Mouse (Mus musculus): ENCODE data around the gene Trp53bp1.

The Trp53bp1 gene

DNA sequence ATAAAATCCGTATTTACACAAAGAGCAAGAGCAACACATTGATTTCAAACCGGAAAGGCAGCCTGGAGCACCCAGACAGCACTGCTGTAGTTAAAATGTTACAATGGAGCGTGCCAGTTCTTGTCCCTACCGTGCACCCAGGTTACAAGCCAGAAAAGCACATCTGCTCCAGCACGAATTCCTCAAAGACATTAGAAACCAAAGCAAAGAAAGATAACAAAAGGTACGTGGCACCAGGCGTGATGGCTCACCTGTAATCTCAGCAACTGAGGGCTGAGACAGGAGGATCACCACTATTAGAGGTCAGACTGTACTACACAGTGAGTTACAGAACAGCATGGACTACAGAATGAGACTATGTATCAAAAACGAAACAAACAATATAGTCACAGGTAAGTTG, 2.8 kb downstream of the Trp53bp1 start:
- intact Hi-C loops (cut with DNase I), result no loop called here

DNA sequence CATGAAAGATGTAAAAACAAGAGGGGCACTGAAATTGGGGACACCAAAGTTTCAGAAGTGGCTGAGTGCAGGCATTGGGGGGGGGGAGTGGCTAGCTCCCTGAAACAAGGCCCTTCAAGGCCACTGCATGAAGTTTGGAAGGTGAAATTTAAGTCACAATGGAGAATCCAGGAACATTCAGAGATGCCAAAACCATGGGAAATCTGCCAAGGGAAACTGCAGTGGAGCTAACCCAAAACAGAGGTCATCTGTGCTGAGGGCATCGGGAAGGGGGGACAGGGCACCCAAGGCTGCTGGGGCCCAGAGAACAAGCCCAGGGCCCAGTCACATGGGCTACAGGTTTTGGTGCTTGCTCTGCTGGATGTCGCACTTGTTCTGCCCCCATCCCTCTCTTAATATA, 21.4 kb downstream of the Trp53bp1 start:
- intact Hi-C loops (cut with DNase I), result no loop called here

DNA sequence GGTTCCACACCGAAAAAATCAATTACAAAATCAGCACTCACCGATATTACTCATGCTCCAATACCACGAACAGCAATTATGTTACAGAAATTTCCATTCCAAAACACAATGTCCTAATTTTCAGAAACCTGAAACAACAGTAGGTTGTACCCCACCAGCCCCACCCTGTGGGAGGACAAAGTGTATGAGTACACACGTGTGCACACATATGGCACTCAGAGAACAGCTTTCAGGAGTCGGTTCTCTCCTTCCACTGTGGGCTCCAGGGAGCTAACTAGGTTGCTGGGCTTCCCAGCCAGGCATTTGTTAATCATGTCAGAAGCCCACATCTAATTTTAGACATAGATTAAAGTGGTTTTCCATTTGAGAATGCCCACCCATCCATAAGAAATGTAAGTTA, 27.1 kb downstream of the Trp53bp1 start:
- intact Hi-C loops (cut with DNase I), result no loop called here

DNA sequence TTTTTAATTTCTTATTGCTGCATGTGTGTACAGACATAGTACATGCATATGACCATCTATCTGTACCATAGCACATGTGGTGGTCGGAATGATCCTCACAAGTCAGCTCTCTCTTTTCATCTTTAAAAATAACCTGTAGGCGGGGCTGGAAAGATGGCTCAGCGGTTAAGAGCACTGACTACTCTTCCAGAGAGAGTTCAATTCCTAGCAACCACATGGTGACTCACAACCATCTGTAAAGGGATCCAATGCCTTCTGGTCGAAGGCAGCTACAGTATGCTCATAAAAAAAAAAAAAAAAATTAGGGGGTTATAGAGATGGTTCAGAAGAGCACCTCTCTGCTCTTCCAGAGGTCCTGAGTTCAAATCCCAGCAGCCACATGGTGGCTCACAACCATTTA, 31.8 kb downstream of the Trp53bp1 start:
- intact Hi-C loops (cut with DNase I), result no loop called here

DNA sequence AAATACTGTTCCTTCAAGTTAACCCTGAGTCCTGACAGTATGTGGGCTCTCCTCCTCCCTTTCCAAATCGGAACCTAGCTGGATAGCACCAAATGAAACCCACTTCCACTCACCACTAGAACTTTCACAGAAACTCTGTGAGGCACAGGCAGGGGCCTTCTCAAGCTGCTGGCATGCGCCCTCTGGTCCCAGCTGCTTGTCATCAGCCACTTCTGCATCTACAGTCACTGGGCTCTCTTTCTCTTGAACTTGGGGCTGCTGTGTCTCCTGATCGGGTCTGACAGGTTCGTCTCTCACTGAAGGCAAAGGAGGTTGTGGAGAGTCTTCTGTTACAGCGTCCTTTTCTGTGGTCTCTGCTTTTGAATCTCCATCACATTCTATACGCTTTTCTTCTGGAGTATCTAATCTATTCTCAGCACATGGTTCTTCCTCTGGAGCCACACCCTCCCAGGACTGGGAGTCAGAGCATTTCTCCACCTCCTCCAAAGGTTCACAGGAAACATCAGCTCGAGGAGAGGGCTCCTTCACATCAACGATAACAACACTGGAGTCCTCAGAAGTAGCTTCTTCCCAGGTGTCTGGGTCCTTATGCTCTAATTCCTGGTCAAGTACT, 35.6 kb downstream of the Trp53bp1 start:
- intact Hi-C loops (cut with DNase I), result no loop called here

DNA sequence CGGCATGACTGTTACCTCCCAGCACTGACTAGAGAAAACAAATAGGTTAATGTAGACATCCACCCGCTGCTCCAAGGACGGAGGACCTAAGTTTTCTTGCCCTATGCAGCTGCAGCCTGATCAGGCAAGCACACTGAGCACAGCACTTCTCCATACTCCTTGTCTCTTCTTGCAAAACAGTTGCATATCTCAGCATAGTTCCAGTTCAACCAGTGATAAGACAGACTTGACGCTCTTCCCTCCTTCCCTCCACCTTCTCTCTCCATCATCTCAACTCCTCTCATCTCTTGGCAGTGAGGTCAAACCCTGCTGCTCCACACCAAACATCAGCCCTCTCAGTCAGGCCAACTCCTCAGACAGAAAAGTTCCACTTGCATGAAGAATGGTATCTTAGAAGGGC, 43.1 kb downstream of the Trp53bp1 start:
- intact Hi-C loops (cut with DNase I), result loop anchor here (10.0 kb wide), 1 partner anchor 127 kb away; the partner anchor contains the start of genes Ckmt1 and Ppip5k1

DNA sequence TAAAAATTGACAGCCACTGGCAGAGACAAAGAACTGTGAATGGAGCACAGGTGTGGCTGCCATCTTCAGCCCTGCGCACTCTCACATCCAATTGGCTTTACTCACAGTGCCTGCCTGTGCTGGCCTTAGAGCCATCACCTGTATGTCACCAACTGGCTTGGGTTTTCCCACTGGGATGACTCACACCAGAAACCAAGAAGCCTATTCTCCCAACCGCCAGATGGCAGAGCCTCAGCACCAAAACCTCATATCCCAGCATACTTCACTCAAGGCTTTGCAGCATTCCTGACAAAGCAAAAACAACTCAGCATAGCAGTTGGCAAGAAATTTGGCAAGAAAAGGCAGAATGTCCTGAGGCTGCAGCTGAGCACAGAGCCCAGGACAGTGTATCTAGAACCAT, 48.2 kb downstream of the Trp53bp1 start:
- intact Hi-C loops (cut with DNase I), result loop anchor here (5.0 to 10.0 kb wide), 2 partner anchors 69 to 132 kb away; partner anchors contain the start of genes Ckmt1 and Ppip5k1

DNA sequence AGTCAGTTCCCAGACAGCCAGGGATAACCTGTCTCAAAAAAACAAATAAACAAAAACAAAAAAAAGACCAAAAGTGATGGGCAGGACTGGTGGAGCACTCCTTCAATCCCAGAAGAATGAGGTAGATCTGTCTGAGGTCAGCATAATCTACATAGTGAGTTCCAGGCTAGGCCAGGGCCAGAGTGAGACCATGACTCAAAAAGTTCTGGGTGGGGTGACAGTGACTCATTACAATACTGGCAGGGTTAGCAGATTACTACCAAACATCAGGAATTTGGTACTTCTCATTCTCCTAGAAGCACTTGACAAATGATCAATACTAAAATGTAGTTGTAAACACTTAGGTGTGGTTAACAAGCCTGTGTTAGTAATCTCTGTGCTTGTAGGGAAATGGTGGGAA, 51.2 kb downstream of the Trp53bp1 start:
- intact Hi-C loops (cut with DNase I), result loop anchor here (5.0 to 10.0 kb wide), 3 partner anchors 72 to 175 kb away; partner anchors contain the start of genes Ckmt1 and Ppip5k1

DNA sequence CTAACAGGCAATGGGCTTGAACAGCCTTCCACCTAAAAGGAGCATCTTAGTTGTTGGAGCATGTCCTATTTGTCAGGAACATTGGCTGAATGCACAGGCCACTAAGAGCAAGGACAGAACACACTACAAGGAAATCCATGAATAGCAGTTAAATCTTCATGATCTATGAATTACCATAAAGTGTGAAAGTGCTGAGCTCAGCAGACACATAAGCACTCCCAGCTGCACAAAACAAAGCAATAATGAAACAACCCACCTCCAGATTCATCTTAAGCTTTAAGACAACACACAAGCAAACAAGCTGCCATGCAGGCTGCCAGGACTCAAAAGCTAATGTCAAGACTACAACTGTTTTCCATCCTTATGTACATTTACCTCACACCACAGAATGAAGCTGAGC, 52.0 kb downstream of the Trp53bp1 start:
- intact Hi-C loops (cut with DNase I), result loop anchor here (10.0 kb wide), 1 partner anchor 176 kb away; no protein-coding TSS in a partner anchor

DNA sequence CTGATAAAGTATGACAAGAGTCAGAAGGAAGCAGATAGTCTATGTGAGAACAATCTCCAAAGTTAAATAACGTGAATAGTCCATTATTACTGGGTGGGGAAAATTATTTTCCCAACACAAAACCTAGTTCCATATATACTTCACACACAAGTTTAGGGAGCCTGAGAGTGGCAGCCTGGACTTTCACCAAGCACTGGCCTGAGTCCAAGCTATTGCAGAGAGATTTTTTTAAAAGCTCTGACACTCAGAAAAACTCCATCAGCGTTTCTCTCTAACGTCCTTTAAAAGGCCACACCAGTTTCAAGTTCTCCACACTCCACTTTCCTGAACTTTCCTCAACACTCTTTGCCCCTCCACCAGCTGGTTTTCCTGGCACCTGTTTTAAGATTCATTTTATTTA, 56.7 kb downstream of the Trp53bp1 start:
- intact Hi-C loops (cut with DNase I), result loop anchor here (10.0 kb wide), 1 partner anchor 180 kb away; no protein-coding TSS in a partner anchor

DNA sequence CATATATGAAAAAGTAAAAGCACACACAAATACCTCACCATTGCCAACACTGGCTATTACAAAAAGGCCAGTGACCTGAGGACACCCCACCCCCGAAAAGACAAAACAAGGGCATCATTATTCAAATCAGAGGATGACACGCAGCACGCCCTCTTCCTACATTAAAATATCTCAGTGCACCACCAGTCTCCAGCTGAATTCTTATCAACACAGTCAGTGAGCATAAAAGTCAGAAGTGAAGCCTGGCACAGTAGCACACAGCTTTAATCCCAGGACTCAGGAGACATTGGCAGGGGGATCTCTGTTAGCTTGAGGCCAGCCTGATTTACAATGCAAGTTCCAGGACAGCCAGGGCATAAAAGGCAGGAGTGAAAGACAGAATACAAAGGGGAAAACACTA, 64.7 kb downstream of the Trp53bp1 start:
- intact Hi-C loops (cut with DNase I), result no loop called here

DNA sequence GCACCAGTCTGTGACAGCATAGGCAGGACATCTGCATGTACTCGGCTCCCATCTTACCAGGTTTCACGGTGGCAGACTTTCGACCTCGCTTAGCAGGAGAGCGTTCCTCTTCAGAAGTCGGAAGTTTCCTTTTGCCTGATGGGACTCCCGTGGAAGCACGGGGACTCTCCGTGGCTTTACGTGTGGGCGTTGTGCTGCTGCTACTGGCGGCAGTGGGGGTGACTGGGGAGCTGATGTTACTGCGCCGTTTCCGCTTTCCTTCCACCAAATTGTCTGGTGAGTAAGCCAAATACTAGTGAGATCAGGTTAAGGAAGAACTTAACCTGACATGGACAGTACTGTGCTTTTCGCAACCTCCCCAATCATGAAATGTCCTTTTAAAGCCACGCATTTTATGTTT, 66.9 kb downstream of the Trp53bp1 start:
- intact Hi-C loops (cut with DNase I), result no loop called here

DNA sequence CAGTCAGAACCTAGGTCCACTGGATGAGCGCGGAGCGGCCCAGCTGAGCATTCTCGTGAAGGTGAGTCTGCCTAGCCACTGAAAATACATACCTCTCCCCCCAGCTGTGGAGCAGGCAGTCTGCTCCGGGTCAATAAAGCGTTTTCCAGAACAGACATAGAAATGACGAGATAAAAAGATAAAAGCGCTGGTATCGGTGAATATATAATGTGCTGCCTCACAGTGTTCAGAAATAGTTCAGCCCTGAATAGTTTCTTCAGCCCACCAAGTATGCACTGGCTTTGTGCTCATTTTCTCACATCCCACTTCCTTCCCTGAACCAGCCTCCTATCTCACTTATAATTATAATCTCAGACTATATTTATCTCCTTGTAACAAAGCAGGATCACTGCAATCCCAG, 75.7 kb downstream of the Trp53bp1 start:
- intact Hi-C loops (cut with DNase I), result no loop called here

DNA sequence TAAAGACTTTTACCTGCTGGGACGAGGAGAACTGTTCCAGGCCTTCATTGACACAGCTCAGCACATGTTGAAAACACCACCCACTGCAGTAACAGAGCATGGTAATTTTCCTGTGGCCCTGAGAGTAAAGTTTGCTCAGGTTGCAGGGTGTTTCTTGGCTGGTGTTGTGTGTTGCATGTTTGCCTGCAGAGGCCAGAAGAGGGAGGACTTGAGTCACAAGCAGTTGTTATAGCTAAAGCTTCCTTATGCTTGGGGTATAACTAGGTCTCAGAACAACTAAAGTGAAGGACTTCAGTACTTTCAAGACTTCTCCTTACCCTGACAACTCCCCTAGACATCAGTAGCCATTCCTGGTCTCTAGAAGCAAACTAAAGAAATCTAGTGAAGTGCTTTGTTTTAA, 82.7 kb downstream of the Trp53bp1 start:
- intact Hi-C loops (cut with DNase I), result no loop called here

DNA sequence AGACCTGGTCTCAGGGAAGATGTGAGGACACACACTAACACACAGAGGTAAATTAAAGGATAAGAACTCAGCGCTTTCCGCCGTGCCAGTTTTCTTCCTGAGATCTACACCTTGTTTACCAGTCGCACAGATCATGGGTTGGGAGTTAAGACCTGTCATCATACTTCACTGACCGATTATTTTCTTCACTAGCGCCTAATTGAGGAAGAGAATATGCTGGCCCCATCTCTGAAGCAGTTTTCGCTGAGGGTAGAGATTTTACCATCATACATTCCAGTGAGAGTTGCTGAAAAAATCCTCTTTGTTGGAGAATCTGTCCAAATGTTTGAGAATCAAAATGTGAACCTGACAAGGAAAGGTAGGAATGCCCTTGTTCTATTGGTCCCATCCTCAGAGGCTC, 87.1 kb downstream of the Trp53bp1 start:
- intact Hi-C loops (cut with DNase I), result no loop called here

DNA sequence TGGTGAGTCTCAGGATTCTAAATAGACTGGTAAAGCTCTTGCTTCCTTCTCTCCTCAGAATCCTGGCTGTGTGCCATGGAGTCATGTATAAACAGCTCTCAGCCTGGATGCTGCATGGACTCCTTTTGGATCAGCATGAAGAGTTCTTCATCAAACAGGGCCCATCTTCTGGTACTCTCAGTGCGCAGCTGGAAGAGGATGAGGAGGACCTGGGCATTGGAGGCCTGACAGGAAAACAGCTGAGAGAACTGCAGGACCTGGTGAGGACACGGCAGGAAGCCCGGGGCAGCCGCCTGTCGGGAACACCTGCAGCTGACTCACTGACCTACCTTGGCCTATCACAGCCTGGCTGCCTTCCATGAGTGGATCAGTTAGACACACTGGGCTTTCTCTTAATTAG, 87.8 kb downstream of the Trp53bp1 start:
- intact Hi-C loops (cut with DNase I), result no loop called here

DNA sequence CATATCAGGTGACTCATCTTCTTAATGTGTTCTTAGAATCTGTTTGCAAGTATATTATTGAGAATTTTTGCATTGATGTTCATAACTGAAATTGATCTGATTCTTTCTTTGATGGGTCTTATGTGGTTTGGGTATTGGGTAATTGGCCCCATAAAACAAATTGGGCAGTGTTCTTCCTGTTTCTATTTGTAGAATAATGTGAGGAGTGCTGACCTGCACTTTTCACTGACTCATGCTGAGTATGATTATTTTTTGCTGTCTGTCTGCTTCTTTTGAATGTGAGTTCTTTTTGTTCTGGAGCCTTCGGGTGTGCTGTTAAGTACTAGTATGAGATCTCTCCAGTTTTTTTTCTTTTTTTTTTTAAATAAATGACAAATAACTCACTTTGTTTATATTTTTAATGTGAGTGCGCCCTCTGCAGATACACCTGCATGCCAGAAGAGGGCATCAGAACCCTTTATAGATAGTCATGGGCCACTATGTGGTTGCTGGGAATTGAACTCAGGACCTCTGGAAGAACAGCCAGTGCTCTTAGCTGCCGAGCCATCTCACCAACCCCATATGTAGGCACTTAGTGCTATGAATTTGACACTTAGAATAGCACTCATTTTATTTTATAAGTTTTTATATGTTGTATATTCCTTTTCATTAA, 92.3 kb downstream of the Trp53bp1 start:
- intact Hi-C loops (cut with DNase I), result no loop called here

DNA sequence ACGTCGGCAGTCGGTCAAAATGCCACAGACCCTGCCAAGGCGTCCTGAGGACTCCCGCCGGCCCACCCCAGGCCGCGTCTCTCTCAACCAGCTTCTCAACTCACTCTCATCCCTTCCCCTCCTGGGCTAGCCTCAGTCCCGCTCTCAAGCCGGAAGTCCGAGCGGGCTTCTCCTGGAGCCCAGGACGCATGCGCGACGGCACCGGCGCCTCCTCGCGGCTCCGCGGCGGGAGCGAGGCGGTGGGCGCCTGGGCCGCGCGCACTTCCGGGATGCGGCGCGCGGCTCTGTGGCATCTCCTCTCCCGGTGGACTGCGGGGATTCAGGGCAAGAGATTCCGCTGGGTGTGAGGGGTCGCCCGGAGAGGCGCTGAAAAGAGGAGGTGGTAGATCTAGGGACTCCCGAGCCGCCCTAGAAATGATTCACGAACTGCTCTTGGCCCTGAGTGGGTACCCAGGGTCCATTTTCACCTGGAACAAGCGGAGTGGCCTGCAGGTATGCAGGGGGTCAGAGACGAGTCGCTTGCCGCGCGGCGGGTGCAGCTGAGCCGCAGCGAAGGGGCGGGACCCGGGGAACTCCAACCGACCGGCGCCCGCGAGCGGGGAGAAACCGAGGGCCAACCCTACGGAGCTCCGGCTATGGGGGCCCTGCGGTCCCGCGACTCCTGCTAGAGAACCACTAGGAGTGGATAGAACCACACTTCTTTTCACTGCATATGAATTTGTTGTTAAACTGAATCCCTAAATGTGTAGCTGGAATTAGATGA, 100.0 kb downstream of the Trp53bp1 start, which contains the start of gene Zscan29:
Zscan29 (minus strand) TSS at position 146 of the 763 bp plus-strand sequence.
- intact Hi-C loops (cut with DNase I), result no loop called here

DNA sequence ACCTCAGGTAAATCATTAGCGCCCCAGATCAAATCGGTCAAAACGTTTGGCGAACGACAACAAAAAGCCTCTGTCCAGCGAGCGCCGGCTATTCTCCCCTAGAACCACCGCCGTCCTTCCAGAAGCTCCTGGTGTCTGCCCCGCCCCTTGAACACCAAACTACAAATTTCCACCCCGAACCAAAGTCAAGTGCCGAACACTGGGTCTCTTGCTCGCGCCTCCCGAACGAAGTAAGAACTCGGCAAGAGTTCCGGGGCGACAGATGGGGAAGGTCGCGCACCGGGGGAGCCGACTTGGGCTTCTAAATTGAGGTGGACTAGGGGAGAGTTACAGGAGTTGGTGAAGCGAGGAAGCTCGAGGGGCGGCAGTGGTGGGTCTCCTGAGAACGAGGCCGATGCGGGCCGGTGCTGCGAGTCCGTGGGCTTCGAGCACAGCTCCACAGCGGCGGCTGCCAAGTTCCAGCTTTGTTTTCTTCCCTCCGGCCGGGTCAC, 100.7 kb downstream of the Trp53bp1 start, which contains the start of gene Tubgcp4:
Tubgcp4 (plus strand) TSS at position 174 of the 491 bp plus-strand sequence.
- intact Hi-C loops (cut with DNase I), result no loop called here

DNA sequence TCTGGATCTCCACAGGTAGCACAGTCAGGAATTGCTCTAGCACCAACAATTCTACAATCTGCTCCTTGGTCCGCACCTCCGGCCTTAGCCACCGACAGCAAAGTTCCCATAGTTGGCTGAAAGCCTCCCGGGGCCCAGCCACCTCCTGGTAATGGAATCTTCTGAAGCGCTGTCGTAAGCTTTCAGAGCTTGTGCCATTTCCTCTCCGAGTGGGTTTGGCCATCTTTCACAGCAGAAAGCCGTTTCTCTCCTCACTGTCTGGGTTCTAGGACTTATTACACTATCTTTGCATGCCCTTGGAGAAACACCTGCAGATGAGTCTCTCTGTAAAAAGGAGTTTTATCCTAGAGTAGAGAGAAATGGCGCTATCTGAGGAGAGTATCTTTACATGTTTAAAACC, 101.3 kb downstream of the Trp53bp1 start:
- intact Hi-C loops (cut with DNase I), result no loop called here

DNA sequence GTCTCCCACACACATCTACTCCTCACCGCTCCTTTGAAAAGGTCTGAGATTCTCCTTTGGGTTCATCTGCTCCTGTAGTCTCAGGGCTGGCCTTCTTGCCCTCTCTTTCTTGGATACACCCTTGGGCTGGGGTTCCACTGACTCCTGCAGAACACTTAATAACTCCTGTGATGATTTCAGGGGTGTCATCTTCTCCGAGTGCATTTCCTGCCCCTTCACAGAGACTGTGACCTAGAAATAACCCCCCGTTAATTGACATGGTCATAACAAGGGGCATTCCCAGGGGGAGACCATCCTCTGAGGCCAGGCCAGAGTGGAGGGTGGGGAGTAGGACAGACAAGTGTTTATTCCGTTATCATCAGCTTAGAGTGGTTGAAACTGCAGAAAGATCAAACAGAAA, 102.0 kb downstream of the Trp53bp1 start:
- intact Hi-C loops (cut with DNase I), result no loop called here

DNA sequence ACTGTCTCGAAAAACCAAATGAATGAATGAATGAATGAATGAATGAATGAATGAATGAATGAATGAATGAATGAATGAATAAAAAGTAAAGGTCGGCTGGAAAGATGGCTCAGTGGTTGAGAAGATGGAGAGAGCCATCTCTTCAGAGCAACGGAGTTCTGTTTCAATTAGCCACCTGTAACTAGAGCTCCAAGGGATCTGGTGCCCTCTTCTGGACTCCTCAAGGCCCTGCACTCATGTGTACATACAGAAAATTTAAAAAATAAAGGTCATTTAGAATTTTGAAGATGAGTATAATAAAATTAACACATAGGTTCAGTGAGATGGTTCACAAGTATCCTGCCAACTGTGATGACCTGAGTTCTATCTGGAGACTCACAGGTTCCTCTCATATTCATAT, 118.1 kb downstream of the Trp53bp1 start:
- intact Hi-C loops (cut with DNase I), result no loop called here
